Mouse (Mus musculus): ENCODE data around the gene Rcsd1.

The Rcsd1 gene

GRCm38 (mm10) chr1:165717711-165718542, 8.4 kb upstream of the Rcsd1 start:
- no peak for DNase-seq (ENCODE audit: low spot score)

DNA sequence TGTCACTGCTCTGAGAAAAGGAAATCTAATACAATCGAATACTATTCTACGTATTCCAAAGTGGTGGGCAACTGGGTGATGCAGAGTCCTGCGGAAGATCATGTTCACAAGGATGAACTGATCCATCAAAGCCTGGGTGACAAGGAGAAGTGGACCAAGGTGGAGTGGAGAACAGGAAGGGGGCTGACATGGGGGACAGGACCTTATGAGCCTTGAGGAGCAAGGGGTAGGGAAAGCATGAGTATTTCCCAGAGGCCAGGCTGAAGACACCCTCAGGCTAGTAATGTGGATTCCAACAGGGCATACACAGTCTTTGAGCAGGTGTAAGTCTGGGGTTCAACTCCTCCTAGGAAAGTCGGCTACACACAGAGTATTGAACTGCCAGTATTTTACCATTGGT, 6.9 kb upstream of the Rcsd1 start:
- no peak for DNase-seq (ENCODE audit: low spot score)

- no peak for DNase-seq (ENCODE audit: low spot score)
Observed at GRCm38 (mm10) chr1:165713798-165714197, 4.2 kb upstream of the Rcsd1 start.

- DNase-seq (ENCODE audit: low spot score) = no peak
Observed at GRCm38 (mm10) chr1:165711914-165712313, 2.4 kb upstream of the Rcsd1 start.

DNA sequence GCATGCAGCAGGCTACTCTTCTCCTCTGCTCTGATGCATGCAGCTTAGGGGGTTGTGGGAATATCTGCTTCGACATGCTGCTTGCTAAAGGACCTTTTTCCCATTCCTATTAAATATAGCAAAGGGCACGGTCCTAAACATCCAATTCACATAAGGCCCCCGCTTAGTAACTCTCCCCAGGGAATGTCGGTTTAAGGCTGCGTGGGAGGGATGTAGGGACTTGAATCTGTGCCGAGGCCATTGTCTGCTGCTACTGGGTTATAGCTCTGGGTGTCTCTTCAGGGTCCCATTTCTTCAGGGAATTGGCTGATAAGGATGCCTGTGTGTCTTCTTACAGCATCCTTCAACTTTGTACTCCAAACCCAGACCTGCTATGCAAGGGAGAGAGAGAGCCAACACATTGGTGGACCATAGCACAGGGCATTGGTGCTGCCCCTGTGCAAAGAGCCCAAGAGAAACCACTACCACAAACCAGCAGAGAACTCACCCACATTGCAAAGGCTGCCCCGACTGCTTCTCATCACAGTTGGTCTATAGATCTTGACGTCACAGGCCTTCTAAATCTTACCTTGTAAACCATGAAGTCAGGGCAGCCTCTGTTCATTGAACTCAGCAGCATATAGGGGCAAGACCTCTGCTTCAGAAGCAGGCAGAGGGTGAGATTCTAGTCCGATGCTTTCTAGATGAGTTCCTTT, 724 bp downstream of the Rcsd1 start:
- no peak for DNase-seq (ENCODE audit: low spot score)

GRCm38 (mm10) chr1:165707640-165708322, 1.8 kb downstream of the Rcsd1 start:
- peak; percentile 76 for DNase-seq (ENCODE audit: low spot score)

GRCm38 (mm10) chr1:165707241-165707639, 2.3 kb downstream of the Rcsd1 start:
- DNase-seq (ENCODE audit: low spot score) = no peak

DNA sequence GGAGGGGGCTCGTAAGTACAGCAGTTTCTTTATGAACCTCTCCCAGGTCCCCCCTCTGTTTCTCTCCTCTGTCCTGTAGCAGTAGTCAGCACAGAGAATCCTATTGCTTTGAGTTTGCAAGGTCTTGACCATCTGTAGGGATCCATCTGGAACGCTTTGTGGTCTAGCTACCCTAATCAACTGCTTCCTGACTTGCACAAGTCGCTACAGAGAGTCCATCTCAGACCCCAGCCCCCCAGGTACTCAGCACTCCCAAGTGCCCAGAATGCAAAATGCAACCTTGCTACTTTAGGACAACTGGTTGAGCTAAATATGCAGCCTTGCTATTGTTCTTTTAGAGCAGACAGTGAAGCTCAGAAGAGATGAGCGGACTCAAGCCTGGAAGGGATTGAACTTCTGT, 3.1 kb downstream of the Rcsd1 start:
- DNase-seq (ENCODE audit: low spot score) = no peak

GRCm38 (mm10) chr1:165705868-165706348, 3.6 kb downstream of the Rcsd1 start:
- no peak for DNase-seq (ENCODE audit: low spot score)

DNA sequence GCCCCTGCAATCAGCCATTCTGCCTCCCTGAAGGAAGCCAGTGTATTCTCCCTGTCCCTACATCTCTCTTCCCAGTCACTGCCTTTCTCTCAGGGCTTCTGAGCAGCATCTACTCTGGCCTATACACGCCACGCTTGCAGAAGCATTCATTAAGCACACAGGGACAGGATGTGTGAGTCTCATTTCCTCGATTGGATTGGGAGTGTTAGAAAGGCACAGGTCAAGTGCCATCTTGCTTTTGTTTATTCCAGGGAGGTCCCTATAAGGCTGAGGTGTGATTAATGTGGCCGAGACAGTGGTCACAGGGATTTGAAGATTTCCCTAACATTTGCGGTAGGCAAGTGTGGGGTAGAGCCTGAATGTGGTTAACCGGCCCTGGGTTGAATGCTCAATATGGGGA, 4.2 kb downstream of the Rcsd1 start:
- DNase-seq (ENCODE audit: low spot score) = no peak

- no peak for DNase-seq (ENCODE audit: low spot score)
Observed at GRCm38 (mm10) chr1:165704841-165705240, 4.7 kb downstream of the Rcsd1 start.

DNA sequence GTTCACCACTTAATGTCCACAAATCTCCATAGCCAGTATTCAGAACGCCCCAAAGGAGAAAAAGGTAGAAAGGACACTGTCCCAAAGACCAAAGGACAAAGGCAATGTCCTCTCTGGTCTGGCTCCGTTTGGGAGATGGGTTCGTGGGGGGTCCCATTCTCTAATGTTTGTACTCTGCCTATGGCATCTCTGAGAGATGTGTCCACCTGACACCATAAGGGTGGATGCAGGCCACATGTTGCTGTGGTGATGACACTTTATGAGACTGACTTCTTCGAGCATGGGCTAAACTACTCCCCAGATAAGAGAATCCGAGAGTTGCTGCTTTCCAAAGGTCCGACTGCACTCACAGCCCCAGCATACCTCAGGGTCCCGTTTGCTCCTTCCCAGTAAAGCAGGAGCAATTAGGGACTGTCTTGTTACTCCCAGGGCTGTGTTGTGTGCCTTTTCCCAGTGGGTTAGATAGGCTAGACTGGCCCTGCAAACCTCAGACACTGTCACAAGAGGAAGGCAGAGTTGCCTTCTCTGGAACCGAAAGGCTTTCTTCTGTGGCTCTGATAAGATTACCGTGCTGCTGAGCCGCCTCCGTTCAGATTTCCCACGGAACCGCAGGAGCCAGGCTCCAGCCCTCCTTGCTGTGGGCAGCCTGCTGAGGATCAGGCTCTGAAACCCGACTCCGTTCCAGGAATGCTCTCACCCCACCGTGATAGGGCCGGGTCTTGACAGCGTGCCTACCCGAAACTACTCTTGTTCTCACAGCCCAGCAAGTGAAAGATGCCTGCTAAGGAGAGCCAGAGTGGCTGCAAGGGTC, 7.1 kb downstream of the Rcsd1 start:
- peak; percentile 75 for DNase-seq (ENCODE audit: low spot score)

DNA sequence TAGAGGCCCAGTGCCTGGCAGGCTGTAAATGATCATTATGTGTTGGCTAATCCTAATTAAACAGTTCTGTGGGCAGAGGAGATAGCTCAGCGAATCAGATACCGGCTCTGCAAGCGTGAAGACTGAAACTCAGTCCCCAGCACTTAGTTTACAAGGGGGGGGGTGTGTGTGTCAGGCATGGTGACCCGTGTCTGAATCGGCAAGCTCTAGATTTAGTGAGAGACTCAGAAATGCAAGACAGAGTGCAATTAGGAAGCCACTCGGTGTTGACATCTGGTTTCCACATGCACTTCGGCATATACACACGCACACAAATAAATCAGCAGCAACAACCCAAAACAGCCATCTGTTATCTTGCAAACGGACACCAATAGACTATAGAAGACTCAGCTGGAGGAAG, 8.0 kb downstream of the Rcsd1 start:
- DNase-seq (ENCODE audit: low spot score) = peak; percentile 47

DNA sequence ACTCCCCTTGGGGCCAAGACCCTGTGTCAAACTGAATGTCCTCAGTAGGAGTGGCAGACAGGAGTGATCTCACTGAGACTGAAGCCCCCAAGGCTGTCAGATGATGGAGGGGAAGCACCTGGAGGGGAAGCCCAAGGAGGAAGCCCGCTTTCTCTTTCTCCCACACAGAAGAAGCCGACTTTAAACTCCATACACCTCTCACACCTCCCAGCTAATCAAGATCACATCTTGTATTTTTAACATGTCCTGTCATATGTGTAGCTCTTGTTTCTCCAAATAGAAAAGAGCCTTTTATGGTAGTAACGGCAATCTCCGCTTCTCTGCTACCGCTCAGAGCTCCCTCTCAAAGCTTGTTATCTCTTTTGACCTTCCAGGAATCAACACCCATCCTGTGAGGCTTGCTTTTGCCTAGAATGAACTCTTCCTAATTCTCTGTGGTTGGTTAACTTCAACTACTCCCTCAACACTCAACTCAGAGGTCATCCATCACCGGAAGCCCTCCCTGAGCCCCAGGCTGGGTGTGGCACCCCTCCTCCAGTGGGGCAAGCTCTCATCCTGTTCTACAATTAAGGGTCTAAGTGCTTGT, 8.5 kb downstream of the Rcsd1 start:
- DNase-seq (ENCODE audit: low spot score) = no peak

DNA sequence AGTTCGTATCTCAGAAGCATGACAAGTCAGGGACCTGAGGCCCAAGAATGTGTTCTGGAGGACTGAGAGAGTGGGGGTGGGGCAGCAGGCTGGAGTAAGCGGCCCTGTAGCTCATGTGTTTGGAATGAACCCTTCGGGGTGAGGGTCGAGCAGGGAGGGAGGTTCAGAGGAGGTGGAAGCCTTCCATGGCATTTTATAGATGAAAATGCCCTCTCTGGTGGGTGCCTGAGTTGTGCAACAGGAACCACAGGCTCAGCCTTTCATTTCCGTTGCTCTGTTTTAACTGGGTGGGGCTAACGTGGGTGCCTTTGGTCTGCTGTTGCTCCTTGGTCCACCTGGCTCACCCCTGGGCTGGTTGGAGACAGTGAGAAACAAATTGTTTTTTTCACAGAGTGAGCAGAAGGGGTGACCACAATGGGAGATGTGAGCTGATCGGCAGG, 9.2 kb downstream of the Rcsd1 start:
- no peak for DNase-seq (ENCODE audit: low spot score)

DNA sequence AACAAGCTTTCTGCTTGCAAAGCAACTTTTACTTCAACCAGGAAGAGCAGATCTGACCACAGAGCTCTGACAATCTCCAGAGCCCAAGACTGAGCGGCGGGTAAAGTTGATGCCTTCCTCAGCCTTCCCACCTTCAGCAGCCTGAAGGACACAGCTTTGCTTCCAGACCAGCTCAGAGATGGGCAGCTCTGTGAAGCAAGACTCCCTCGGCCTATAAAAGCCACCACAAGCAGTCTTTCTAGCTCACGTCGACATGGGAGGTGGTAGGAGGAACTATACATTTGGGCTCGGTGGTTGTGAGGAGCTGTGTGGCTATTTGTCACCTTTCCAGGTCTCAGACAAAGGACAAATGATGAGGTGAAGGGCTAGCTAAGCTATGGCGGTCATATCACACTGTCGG, 11.9 kb downstream of the Rcsd1 start:
- no peak for DNase-seq (ENCODE audit: low spot score)

DNA sequence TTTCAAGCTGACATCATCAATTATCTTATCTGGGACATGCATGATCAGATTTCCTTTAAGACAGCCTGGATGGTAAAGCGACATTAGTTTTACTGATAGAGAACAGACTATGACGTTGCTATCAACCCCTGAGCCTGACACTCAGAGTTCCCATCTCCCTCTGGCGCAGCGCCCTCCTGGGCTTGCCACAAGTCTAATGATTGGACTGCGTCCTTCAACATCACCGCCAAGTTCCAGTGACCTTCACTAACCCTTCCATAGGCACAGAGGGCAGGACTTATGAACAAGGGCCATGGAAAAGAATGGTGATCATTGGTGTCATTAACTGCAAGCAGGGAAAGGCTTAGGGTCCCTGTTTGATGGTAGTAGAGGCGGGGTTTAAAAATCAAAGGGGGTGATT, 12.7 kb downstream of the Rcsd1 start:
- DNase-seq (ENCODE audit: low spot score) = no peak

DNA sequence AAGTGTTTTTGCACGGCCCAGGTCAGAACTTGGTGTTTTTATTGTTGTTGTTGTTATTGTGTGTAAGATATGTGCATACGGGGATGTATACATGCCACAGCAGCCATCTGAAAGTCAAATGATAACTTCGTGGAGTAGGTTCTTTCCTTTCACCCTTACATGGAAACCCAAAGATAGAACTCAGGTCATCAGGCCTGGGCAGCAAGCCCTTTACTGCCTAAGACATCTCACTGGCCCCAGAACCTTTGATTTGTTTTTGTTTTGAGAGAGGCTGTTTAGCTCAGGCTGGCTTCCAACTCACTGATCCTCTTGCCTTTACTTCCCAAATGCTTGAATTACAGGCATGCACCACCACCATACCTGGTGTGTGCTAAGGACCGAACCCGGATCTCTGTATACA, 13.5 kb downstream of the Rcsd1 start:
- no peak for DNase-seq (ENCODE audit: low spot score)

DNA sequence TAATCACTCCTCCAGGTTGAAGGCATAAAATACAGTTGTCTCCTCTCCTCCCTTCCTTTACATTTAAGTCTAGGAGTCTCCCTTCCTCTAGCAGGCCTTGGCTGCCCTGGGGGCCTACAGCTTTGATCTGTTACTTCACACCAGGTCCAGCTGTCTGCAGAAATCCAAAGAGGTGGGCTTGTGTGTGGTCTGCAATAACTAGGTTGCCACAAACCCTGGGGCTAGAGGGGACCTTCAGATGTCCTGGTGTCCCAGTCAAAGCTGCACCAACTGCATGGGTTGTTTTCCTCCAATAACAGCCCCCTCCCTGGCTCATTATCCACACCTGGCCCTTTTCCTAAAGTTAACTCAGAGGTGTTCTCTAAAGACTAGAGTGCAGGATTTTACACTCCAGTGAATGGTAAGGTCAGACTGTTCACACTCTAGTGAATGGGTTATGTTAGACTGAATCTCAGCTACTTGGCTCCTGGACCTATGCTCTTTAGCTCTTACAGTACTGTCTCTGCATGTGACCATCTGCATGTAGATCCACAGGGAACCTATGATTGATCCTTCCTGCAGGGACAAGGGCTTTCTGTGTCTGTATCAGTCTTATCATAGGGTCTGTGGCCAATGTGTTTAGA, 14.1 kb downstream of the Rcsd1 start:
- DNase-seq (ENCODE audit: low spot score) = no peak

DNA sequence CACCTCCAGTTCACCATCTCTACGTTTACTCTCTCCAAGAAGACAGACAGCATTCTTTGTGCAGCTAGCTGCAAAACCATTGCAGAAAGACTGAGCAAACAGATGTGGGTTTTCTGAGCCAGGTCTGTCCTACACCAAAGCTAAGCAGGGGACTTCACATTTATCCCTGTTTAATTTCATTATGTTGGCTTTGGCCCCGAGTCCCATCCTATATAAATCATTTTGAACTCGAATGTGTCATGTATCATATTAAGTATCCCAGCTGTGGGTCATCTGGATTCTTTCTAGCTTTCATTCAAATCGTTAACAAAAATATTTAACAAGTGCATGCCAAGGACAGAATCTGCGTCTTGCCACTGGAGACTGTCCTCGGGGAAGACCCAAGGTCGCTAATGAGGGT, 15.7 kb downstream of the Rcsd1 start:
- DNase-seq (ENCODE audit: low spot score) = no peak

DNA sequence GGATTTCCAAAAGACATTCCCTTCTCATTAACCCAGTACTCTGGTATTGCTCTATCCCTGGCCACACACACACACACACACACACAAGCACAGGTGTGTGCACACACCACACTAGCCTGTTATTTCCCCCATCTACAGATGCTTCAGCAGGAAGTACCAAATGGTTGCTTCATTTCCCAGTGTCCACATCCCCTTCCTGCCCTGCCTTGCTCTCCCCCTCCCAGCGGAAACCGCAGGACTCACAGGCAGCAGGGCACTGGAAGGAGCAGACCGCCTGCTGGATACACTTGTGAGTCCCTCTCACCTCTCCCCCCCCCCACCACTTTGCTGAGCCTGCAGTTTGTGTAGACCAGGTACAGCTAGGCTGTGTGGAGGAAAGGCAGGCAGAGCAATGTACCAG, 18.0 kb downstream of the Rcsd1 start:
- no peak for DNase-seq (ENCODE audit: low spot score)

Data from embryo, embryonic 10.5 days (tissue).